Mouse (Mus musculus) lung, postnatal 0 days (tissue): ENCODE results near the gene Pde4c. TPM values are rescaled to one million over a fixed set of nuclear protein-coding genes. Genes with fewer than 3 reads are reported as not detected.

ENCODE experiments used
- ATAC-seq: fragments of 200-750 bp; cut with Nextera tagmentation; 2 replicates; pipeline ENCODE4 v1.8.0; 2017; ENCODE audit warnings: moderate library complexity
- DNase-seq: peaks from one replicate; pipeline ENCODE4 v3.0.0-alpha.2; 2016; ENCODE audit warnings: low spot score
- H3K27ac ChIP-seq: fragments of 300-500 bp; sonication (generic); 2 replicates; pipeline ENCODE4 v1.5.1; 2014; ENCODE audit warnings: antibody characterized with exemption, mild to moderate bottlenecking, low read length, mixed read lengths
- H3K27me3 ChIP-seq: fragments of 300-500 bp; sonication (generic); replicated peaks from 2 replicates; pipeline ENCODE4 v1.6.1; 2014; ENCODE audit warnings: low read length, mixed read lengths; ENCODE audit not compliant: insufficient read depth
- H3K36me3 ChIP-seq: fragments of 300-500 bp; sonication (generic); 2 replicates; pipeline ENCODE4 v1.6.1; 2014; ENCODE audit warnings: low read length, mixed read lengths; ENCODE audit not compliant: insufficient read depth
- H3K4me1 ChIP-seq: fragments of 300-500 bp; sonication (generic); 2 replicates; pipeline ENCODE4 v1.6.1; 2014; ENCODE audit warnings: antibody characterized with exemption, low read depth, low read length, mixed read lengths; ENCODE audit not compliant: insufficient read depth
- H3K4me2 ChIP-seq: fragments of 300-500 bp; sonication (generic); replicated peaks from 2 replicates; pipeline ENCODE4 v1.6.1; 2014; ENCODE audit warnings: low read depth, mild to moderate bottlenecking, low read length, moderate library complexity, mixed read lengths
- H3K4me3 ChIP-seq: fragments of 300-500 bp; sonication (generic); 2 replicates; pipeline ENCODE4 v1.5.1; 2014; ENCODE audit warnings: low read depth, low read length
- H3K9ac ChIP-seq: fragments of 300-500 bp; sonication (generic); replicated peaks from 2 replicates; pipeline ENCODE4 v1.6.1; 2014; ENCODE audit warnings: low read depth, mild to moderate bottlenecking
- H3K9me3 ChIP-seq: fragments of 300-500 bp; sonication (generic); 2 replicates; pipeline ENCODE4 v1.6.1; 2016; ENCODE audit warnings: low read length, mixed read lengths
- CTCF ChIP-seq: IDR thresholded peaks from 2 replicates; pipeline ENCODE4 v1.5.1; 2016; ENCODE audit warnings: antibody characterized with exemption, mild to moderate bottlenecking
- EP300 ChIP-seq: IDR thresholded peaks from 2 replicates; pipeline ENCODE4 v1.6.1; 2016; ENCODE audit warnings: antibody characterized with exemption, mild to moderate bottlenecking, control low read depth
- WGBS: fragments of 180-500 bp; shearing (Covaris S2); extraction: QIAGEN DNeasy Blood & Tissue Kit; methylation state at CpG from one replicate; pipeline ENCODE4 v1.1.7; 2014; 5-methylcytosine and 5-hydroxymethylcytosine counted together
- microRNA-seq: library from miRNA; unstranded; fragments of <30 nt; microRNA quantifications from one replicate; pipeline ENCODE4, GENCODE M21; 2016
- polyA plus RNA-seq: library from polyadenylated mRNA; unstranded; fragments of >200 nt; fragmentation: Nextera tagmentation; extraction: Ambion mirVana; gene quantifications from 2 replicates; pipeline ENCODE4 v1.2.1, GENCODE M21; 2015

Gene Pde4c
- polyA plus RNA-seq, 1 experiment from 2014 or later: 2.0 TPM

DNA sequence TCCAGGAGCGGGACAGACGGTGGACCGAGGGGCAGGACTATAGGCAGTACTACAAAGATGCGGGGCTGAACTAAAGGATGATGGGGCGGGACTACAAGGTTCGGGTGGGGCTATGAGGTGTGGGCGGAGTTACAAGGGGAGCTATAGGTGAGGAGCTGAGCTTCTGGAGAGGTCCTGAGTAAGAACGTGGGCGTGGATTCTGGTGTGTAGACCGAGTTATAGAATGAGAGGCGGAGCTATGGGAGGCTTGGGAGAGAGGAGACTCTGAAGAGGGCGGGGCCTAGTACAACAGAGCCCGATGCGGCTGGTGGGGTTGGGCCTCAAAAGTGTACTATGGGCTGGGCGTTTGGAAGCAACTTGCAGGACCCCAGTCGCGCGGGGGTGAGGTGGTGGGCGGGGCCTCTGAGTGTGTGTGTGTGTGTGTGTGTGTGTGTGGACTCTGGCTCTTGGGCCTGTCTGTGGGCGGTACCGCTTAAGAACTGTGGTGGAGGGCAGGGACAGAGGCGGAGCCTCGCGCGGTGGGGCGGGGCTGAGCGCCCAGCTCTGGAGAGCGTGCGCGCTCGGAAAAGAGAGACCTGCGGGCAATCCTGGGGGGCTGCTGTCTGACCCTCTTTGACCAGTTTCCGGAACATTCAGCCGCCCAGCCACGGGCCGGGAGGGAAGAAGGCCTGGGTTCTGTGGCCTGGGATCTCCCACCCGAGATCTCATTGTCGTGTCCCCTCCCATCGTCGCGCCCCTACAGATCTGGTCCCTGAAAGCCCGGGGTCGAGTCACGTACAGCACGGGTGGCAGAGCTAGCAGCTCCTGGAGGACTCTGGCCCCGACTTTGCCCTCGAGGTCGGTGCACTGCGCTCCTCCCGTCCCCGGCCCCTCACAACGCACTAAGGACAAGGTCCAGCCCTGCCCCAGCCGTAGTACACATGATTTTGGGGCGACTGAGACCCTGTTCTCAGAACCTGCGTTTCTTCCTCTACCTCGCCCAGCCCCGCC lies 73.9 kb downstream of the Pde4c start:
- Histone ChIP-seq H3K9me3 (no peaks in the 10 kb centered on the region), H3K9ac (peak overlapping the region; percentile 54; the same call in 1 of the 2 replicates), H3K4me2 (peak overlapping the region; percentile 86), H3K27me3 (peaks cover 7% of the 10 kb centered on the region; the same call in 1 of the 2 replicates), H3K27ac (peak overlapping the region; percentile 66), H3K4me3 (peak overlapping the region; percentile 36), H3K36me3 (no peaks in the 10 kb centered on the region), H3K4me1 (peaks cover 17% of the 10 kb centered on the region; the same call in 1 of the 2 replicates)
- no peak for TF ChIP-seq EP300
- no peak for TF ChIP-seq CTCF
- ATAC-seq (peak; percentile 78), DNase-seq (peak; percentile 99)
- 3% methylated on average over 49 of the region's 57 CpGs for WGBS

DNA sequence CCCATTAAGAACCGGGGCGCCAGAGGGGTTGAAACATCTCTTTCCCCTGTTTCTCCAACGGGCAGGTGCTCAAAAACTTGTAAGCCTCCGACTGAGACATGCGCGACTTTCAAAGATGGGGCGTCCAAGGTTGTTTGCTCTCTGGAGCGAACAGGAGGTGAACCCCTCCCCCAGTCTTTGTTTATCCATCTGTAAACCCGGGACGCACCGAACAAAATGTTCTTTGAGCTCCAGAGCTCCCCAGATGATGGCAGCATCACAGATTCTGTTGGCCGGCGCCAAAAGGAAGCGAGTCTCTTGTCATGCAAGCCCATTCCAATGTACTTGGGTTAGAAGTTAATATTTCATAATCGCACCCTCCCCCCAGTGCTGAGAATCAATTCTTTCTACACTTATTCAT lies 74.8 kb downstream of the Pde4c start:
- Histone ChIP-seq H3K4me3 (peak overlapping the region; percentile 36; the same call in 1 of the 2 replicates), H3K27ac (peak overlapping the region; percentile 66), H3K36me3 (no peaks in the 10 kb centered on the region), H3K27me3 (peaks cover 9% of the 10 kb centered on the region; the same call in 1 of the 2 replicates), H3K4me1 (peaks cover 9% of the 10 kb centered on the region; the same call in 1 of the 2 replicates), H3K9me3 (no peaks in the 10 kb centered on the region), H3K4me2 (peak overlapping the region; percentile 86), H3K9ac (0 out of 2 replicates have a peak overlapping the region, but pooled peaks have one; percentile 54)
- WGBS: 15% methylated on average over 15 of the region's 15 CpGs
- no peak for ATAC-seq
- TF ChIP-seq EP300: peak; percentile 83
- TF ChIP-seq CTCF: no peak
- DNase-seq: peak; percentile 78

DNA sequence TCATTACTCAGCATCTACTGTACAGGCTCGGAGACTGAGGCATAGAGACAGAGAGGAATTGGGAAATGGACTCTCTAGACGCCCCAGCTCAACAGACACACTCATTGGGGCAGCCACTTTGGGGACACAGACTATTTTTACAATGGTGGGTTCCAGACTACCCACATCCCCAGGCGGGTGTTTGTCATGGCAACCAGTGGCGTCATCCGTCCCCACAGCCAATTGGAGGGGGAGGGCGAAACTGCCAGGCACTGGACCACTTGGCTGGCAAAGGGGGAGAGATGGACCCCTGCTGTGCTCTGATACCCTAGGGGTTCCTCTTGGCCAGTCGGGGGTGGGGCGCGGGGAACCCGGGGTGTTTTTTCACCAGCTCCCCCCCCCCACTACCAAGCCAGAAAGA lies 77.1 kb downstream of the Pde4c start:
- Histone ChIP-seq H3K9ac (no peak overlapping the region), H3K27me3 (peaks cover 16% of the 10 kb centered on the region; the same call in 1 of the 2 replicates), H3K4me1 (peaks cover 12% of the 10 kb centered on the region; the same call in 1 of the 2 replicates), H3K36me3 (no peaks in the 10 kb centered on the region), H3K9me3 (no peaks in the 10 kb centered on the region), H3K4me3 (no peak overlapping the region), H3K4me2 (no peak overlapping the region), H3K27ac (no peak overlapping the region)
- WGBS: 64% methylated on average over 10 of the region's 10 CpGs
- no peak for ATAC-seq
- TF ChIP-seq EP300: no peak
- TF ChIP-seq CTCF: no peak
- DNase-seq: no peak

Small RNA genes within 50 kb of the gene (microRNA-seq; reads per million reads assigned to microRNA genes)
- gene Mir7240: 0.98 reads per million

Other genes starting within 250 kb of the Pde4c start
- 19.0 and 21.6 TPM in 2 replicates for gene Klhl26, start 246.8 kb upstream of the Pde4c start, polyA plus RNA-seq
- gene Tmem59l, start 236.4 kb upstream of the Pde4c start, polyA plus RNA-seq: 4.1 and 5.2 TPM in 2 replicates
- gene Crlf1, start 230.6 kb upstream of the Pde4c start, polyA plus RNA-seq: 98.7 and 112 TPM in 2 replicates
- gene Rex1bd, start 217.0 kb upstream of the Pde4c start, polyA plus RNA-seq: 103 and 117 TPM in 2 replicates
- gene Uba52, start 212.9 kb upstream of the Pde4c start, polyA plus RNA-seq: 723 and 836 TPM in 2 replicates
- gene Fkbp8, start 196.0 kb upstream of the Pde4c start, polyA plus RNA-seq: 222 and 228 TPM in 2 replicates
- 56.1 and 62.4 TPM in 2 replicates for gene Kxd1, start 195.8 kb upstream of the Pde4c start, polyA plus RNA-seq
- 11.8 and 13.0 TPM in 2 replicates for gene Ell, start 184.3 kb upstream of the Pde4c start, polyA plus RNA-seq
- 49.1 and 57.8 TPM in 2 replicates for gene Isyna1, start 129.3 kb upstream of the Pde4c start, polyA plus RNA-seq
- 117 and 125 TPM in 2 replicates for gene Ssbp4, start 114.8 kb upstream of the Pde4c start, polyA plus RNA-seq
- 4.2 TPM in 2 replicates for gene Lrrc25, start 107.6 kb upstream of the Pde4c start, polyA plus RNA-seq
- 1.3 and 2.3 TPM in 2 replicates for gene Gdf15, start 91.3 kb upstream of the Pde4c start, polyA plus RNA-seq
- 32.9 and 34.4 TPM in 2 replicates for gene Pgpep1, start 63.3 kb upstream of the Pde4c start, polyA plus RNA-seq
- 95.9 and 104 TPM in 2 replicates for gene Lsm4, start 50.5 kb upstream of the Pde4c start, polyA plus RNA-seq
- 107 and 109 TPM in 2 replicates for gene Jund, start 24.8 kb upstream of the Pde4c start, polyA plus RNA-seq
- gene Iqcn, start 20.3 kb upstream of the Pde4c start, polyA plus RNA-seq: 0.04 and 0.07 TPM in 2 replicates
- gene Gm3336, start 5.2 kb upstream of the Pde4c start, polyA plus RNA-seq: 0.50 and 0.54 TPM in 2 replicates
- 17.6 and 28.6 TPM in 2 replicates for gene Rab3a, start 31.0 kb downstream of the Pde4c start, polyA plus RNA-seq
- gene Mpv17l2, start 37.2 kb downstream of the Pde4c start, polyA plus RNA-seq: 57.4 and 88.8 TPM in 2 replicates
- 28.0 and 30.5 TPM in 2 replicates for gene Pik3r2, start 53.0 kb downstream of the Pde4c start, polyA plus RNA-seq
- gene Mast3, start 81.3 kb downstream of the Pde4c start, polyA plus RNA-seq: 7.3 and 7.6 TPM in 2 replicates
- 0.13 and 0.16 TPM in 2 replicates for gene Il12rb1, start 84.7 kb downstream of the Pde4c start, polyA plus RNA-seq
- gene Arrdc2, start 116.0 kb downstream of the Pde4c start, polyA plus RNA-seq: 9.4 and 10.7 TPM in 2 replicates
- 0.24 and 0.25 TPM in 2 replicates for gene Kcnn1, start 139.5 kb downstream of the Pde4c start, polyA plus RNA-seq
- 63.7 and 68.5 TPM in 2 replicates for gene Ccdc124, start 150.2 kb downstream of the Pde4c start, polyA plus RNA-seq
- 0.12 and 0.13 TPM in 2 replicates for gene Slc5a5, start 169.0 kb downstream of the Pde4c start, polyA plus RNA-seq
- 3,759 and 4,424 TPM in 2 replicates for gene Rpl18a, start 173.7 kb downstream of the Pde4c start, polyA plus RNA-seq
- 22.7 and 25.5 TPM in 2 replicates for gene Map1s, start 182.2 kb downstream of the Pde4c start, polyA plus RNA-seq